Comparison of ENCODE assay signal across 15 mouse cellular contexts in genomic region chr2:32139377-32139776, GRCm38 (mm10).
"Had no signal": no experiment of that assay in that cellular context is flagged by ENCODE, and none has a peak within 500 bp of the region (broad histone marks: within the 10 kb centered on the region; RNA-seq: fewer than 3 reads in every experiment).

No protein-coding gene starts in this region.

- H3K36me3 ChIP-seq: kidney, embryonic 15.5 days; lung, embryonic 15.5 days; midbrain, embryonic 12.5 days; neural tube, embryonic 15.5 days had no signal

- H3K27ac ChIP-seq: kidney, embryonic 15.5 days; lung, embryonic 15.5 days; macrophage had no signal

- ATAC-seq: intestine, embryonic 16.5 days had no signal

- H3K4me2 ChIP-seq: kidney, embryonic 15.5 days; lung, embryonic 15.5 days; midbrain, embryonic 12.5 days; neural tube, embryonic 15.5 days had no signal

- H3K9ac ChIP-seq: kidney, embryonic 15.5 days; lung, embryonic 15.5 days; midbrain, embryonic 12.5 days; neural tube, embryonic 15.5 days had no signal

- H3K9me3 ChIP-seq: kidney, embryonic 15.5 days; lung, embryonic 15.5 days; megakaryocyte, embryonic 14.5 days; midbrain, embryonic 12.5 days; neural tube, embryonic 15.5 days had no signal

- H3K27me3 ChIP-seq: kidney, embryonic 15.5 days; lung, embryonic 15.5 days; megakaryocyte, embryonic 14.5 days; midbrain, embryonic 12.5 days; neural tube, embryonic 15.5 days had no signal

- H3K4me3 ChIP-seq: kidney, embryonic 15.5 days; lung, embryonic 15.5 days; megakaryocyte, embryonic 14.5 days; midbrain, embryonic 12.5 days; neural tube, embryonic 15.5 days had no signal

- DNase-seq: kidney, adult 2 months; kidney, postnatal 14 days; left cerebral cortex, postnatal 4 days; lung, postnatal 14 days; right cerebral cortex, adult 18-20 months; right cerebral cortex, postnatal 25 days; thymus, adult 18-20 months; thymus, postnatal 25 days had no signal
